Mouse (Mus musculus) gastrocnemius, adult 18-20 months (tissue): ENCODE measurements around the gene Olfr1045. TPM values are rescaled to one million over a fixed set of nuclear protein-coding genes. Genes with fewer than 3 reads are reported as not detected.
"Not testable (repeated sequence)": the region's sequence is repeated elsewhere in the genome, so short reads cannot be mapped to it uniquely, and the experiment has no call there.

Experiments
- DNase-seq: peaks from one replicate; pipeline ENCODE4 v3.0.0; 2021; ENCODE audit warnings: low spot score
- long read RNA-seq, 2 experiments: library from polyadenylated mRNA; stranded (forward); transcript quantifications; one replicate each; pipeline ENCODE4 v2.0.0; 2021
- total RNA-seq, 2 experiments: library from RNA; stranded (reverse); gene quantifications; 2 replicates each; pipeline ENCODE4 v1.2.3; 2021

Gene Olfr1045
- total RNA-seq = not detected
- long read RNA-seq, experiment 1 = 0 reads
- long read RNA-seq, experiment 2 = 0 reads

- no peak for DNase-seq
Measured at GRCm38 (mm10) chr2:86202909-86203308, at the start of gene Olfr1045. Olfr1045 (minus strand) TSS chr2:86203009.

GRCm38 (mm10) chr2:86240189-86240588 is 37.4 kb upstream of the Olfr1045 start, which contains the start of gene Olfr1048:
Olfr1048 (minus strand) TSS chr2:86240289.
- DNase-seq = no peak

GRCm38 (mm10) chr2:86231301-86231700 is 28.5 kb upstream of the Olfr1045 start, which contains the start of gene Olfr1047:
Olfr1047 (minus strand) TSS chr2:86231401.
- DNase-seq = no peak

GRCm38 (mm10) chr2:86219214-86219613 is 16.4 kb upstream of the Olfr1045 start, which contains the start of gene Olfr1046:
Olfr1046 (minus strand) TSS chr2:86219314.
- no peak for DNase-seq

GRCm38 (mm10) chr2:86195863-86196262 is 6.9 kb downstream of the Olfr1045 start:
- DNase-seq = no peak

GRCm38 (mm10) chr2:86185583-86185982 is 17.2 kb downstream of the Olfr1045 start, which contains the start of gene Olfr52:
Olfr52 (minus strand) TSS chr2:86185683.
- DNase-seq = no peak

- no peak for DNase-seq
Measured at GRCm38 (mm10) chr2:86179950-86180349, 22.9 kb downstream of the Olfr1045 start.

- DNase-seq = no peak
Measured at GRCm38 (mm10) chr2:86177720-86178119, 25.1 kb downstream of the Olfr1045 start, which contains the start of gene Olfr1044. Olfr1044 (minus strand) TSS chr2:86177820.

- not testable (repeated sequence) for DNase-seq
Measured at GRCm38 (mm10) chr2:86175422-86175821, 27.4 kb downstream of the Olfr1045 start.

- DNase-seq = no peak
Measured at GRCm38 (mm10) chr2:86167422-86167821, 35.4 kb downstream of the Olfr1045 start, which contains the start of gene Olfr1043. Olfr1043 (minus strand) TSS chr2:86167522.

- no peak for DNase-seq
Measured at GRCm38 (mm10) chr2:86161738-86162137, 41.1 kb downstream of the Olfr1045 start, which contains the start of gene Olfr1042. Olfr1042 (minus strand) TSS chr2:86161838.

GRCm38 (mm10) chr2:86146632-86147031 is 56.2 kb downstream of the Olfr1045 start, which contains the start of gene Olfr1040:
Olfr1040 (minus strand) TSS chr2:86146732.
- no peak for DNase-seq

Other genes with a start within 250 kb of the Olfr1045 start
- gene Olfr1029, start 229.1 kb downstream of the Olfr1045 start, total RNA-seq = not detected
- gene Olfr1030, start 223.7 kb downstream of the Olfr1045 start, total RNA-seq = not detected
- not detected for gene Olfr1031, start 212.7 kb downstream of the Olfr1045 start, total RNA-seq
- gene Olfr1032, start 197.5 kb downstream of the Olfr1045 start, total RNA-seq = not detected
- gene Olfr1033, start 182.4 kb downstream of the Olfr1045 start, total RNA-seq = under 1 TPM in 1 of 2 experiments, not detected in 1; 1.00 TPM
- gene Olfr1034, start 157.1 kb downstream of the Olfr1045 start, total RNA-seq = not detected
- not detected for gene Olfr1036, start 129.0 kb downstream of the Olfr1045 start, total RNA-seq
- not detected for gene Olfr1037, start 115.6 kb downstream of the Olfr1045 start, total RNA-seq
- not detected for gene Olfr1039, start 67.1 kb downstream of the Olfr1045 start, total RNA-seq
- not detected for gene Olfr1040, start 56.3 kb downstream of the Olfr1045 start, total RNA-seq
- not detected for gene Olfr1042, start 41.2 kb downstream of the Olfr1045 start, total RNA-seq
- gene Olfr1043, start 35.5 kb downstream of the Olfr1045 start, total RNA-seq = not detected
- not detected for gene Olfr1044, start 25.2 kb downstream of the Olfr1045 start, total RNA-seq
- gene Olfr52, start 17.3 kb downstream of the Olfr1045 start, total RNA-seq = not detected
- not detected for gene Olfr1046, start 16.3 kb upstream of the Olfr1045 start, total RNA-seq
- gene Olfr1047, start 28.4 kb upstream of the Olfr1045 start, total RNA-seq = not detected
- gene Olfr1048, start 37.3 kb upstream of the Olfr1045 start, total RNA-seq = not detected
- gene Olfr1049, start 55.3 kb upstream of the Olfr1045 start, total RNA-seq = not detected
- not detected for gene Olfr1051, start 76.1 kb upstream of the Olfr1045 start, total RNA-seq
- not detected for gene Olfr1052, start 89.4 kb upstream of the Olfr1045 start, total RNA-seq
- gene Olfr1053, start 112.3 kb upstream of the Olfr1045 start, total RNA-seq = not detected
- gene Olfr1054, start 132.4 kb upstream of the Olfr1045 start, total RNA-seq = not detected
- gene Olfr1055, start 147.3 kb upstream of the Olfr1045 start, total RNA-seq = not detected
- gene Olfr1056, start 159.5 kb upstream of the Olfr1045 start, total RNA-seq = not detected
- not detected for gene Olfr1057, start 175.4 kb upstream of the Olfr1045 start, total RNA-seq
- gene Olfr1058, start 185.6 kb upstream of the Olfr1045 start, total RNA-seq = not detected
- gene Olfr1061, start 211.0 kb upstream of the Olfr1045 start, total RNA-seq = not detected
- not detected for gene Olfr1062, start 223.7 kb upstream of the Olfr1045 start, total RNA-seq
- gene Olfr1065, start 247.6 kb upstream of the Olfr1045 start, total RNA-seq = not detected